Mouse (Mus musculus) forebrain, postnatal 0 days (tissue): Measurements from ENCODE around the gene Rabep2. TPM values are rescaled to one million over a fixed set of nuclear protein-coding genes. Genes with fewer than 3 reads are reported as not detected.

Experiments
- ATAC-seq: fragments of 200-750 bp; cut with Nextera tagmentation; 2 replicates; pipeline ENCODE4 v1.8.0; 2017; ENCODE audit warnings: mild to moderate bottlenecking, moderate library complexity
- DNase-seq: peaks from one replicate; pipeline ENCODE4 v3.0.0-alpha.2; 2015
- H3K27ac ChIP-seq: fragments of 300-500 bp; sonication (generic); 2 replicates; pipeline ENCODE4 v1.5.1; 2014; ENCODE audit warnings: low read depth, mild to moderate bottlenecking, antibody characterized with exemption, low read length, moderate library complexity, mixed read lengths
- H3K27me3 ChIP-seq: fragments of 300-500 bp; sonication (generic); 2 replicates; pipeline ENCODE4 v1.6.1; 2014; ENCODE audit warnings: mild to moderate bottlenecking, low read length, mixed read lengths; ENCODE audit not compliant: insufficient read depth
- H3K36me3 ChIP-seq: fragments of 300-500 bp; sonication (generic); 2 replicates; pipeline ENCODE4 v1.6.1; 2014; ENCODE audit warnings: mild to moderate bottlenecking, moderate library complexity; ENCODE audit not compliant: insufficient read depth
- H3K4me1 ChIP-seq: fragments of 300-500 bp; sonication (generic); 2 replicates; pipeline ENCODE4 v1.6.1; 2014; ENCODE audit warnings: antibody characterized with exemption; ENCODE audit not compliant: insufficient read depth
- H3K4me2 ChIP-seq: fragments of 300-500 bp; sonication (generic); 2 replicates; pipeline ENCODE4 v1.6.1; 2014; ENCODE audit warnings: low read depth, mild to moderate bottlenecking, moderate library complexity
- H3K4me3 ChIP-seq: fragments of 300-500 bp; sonication (generic); 2 replicates; pipeline ENCODE4 v1.5.1; 2014; ENCODE audit warnings: low read depth, low read length, mixed read lengths
- H3K9ac ChIP-seq: fragments of 300-500 bp; sonication (generic); 2 replicates; pipeline ENCODE4 v1.6.1; 2014; ENCODE audit warnings: mild to moderate bottlenecking
- H3K9me3 ChIP-seq: fragments of 300-500 bp; sonication (generic); 2 replicates; pipeline ENCODE4 v1.6.1; 2016; ENCODE audit warnings: low read length
- CTCF ChIP-seq: sonication (generic); IDR thresholded peaks from 2 replicates; pipeline ENCODE4 v1.5.1; 2016; ENCODE audit warnings: antibody characterized with exemption, control low read depth, low read depth
- WGBS: fragments of 180-500 bp; shearing (Covaris S2); extraction: QIAGEN DNeasy Blood & Tissue Kit; methylation state at CpG from one replicate; pipeline ENCODE4 v1.1.7; 2014; 5-methylcytosine and 5-hydroxymethylcytosine counted together
- polyA plus RNA-seq: library from polyadenylated mRNA; unstranded; fragments of >200 nt; fragmentation: Nextera tagmentation; extraction: Ambion mirVana; gene quantifications from 2 replicates; pipeline ENCODE4 v1.2.1, GENCODE M21; 2015
- total RNA-seq: library from RNA; depleted of rRNA; stranded (reverse); fragments of >200 nt; gene quantifications from 2 replicates; pipeline ENCODE4 v1.2.3, GENCODE M21; 2014

Gene Rabep2
- total and polyA plus RNA-seq, 2 experiments from 2014 or later = 19.3 to 26.1 TPM

- DNase-seq (no peak), ATAC-seq (no peak)
- Histone ChIP-seq H3K4me1 (no peaks in the 10 kb centered on the region), H3K36me3 (peaks cover 21% of the 10 kb centered on the region), H3K27ac (no peak overlapping the region), H3K4me2 (no peak overlapping the region), H3K9me3 (no peaks in the 10 kb centered on the region), H3K4me3 (no peak overlapping the region), H3K9ac (no peak overlapping the region), H3K27me3 (no peaks in the 10 kb centered on the region)
- no peak for TF ChIP-seq CTCF
- WGBS = 65% methylated on average over 4 of the region's 4 CpGs
These were observed 35.0 kb downstream of the Rabep2 start for GRCm38 (mm10) chr7:126463547-126463946.

DNA sequence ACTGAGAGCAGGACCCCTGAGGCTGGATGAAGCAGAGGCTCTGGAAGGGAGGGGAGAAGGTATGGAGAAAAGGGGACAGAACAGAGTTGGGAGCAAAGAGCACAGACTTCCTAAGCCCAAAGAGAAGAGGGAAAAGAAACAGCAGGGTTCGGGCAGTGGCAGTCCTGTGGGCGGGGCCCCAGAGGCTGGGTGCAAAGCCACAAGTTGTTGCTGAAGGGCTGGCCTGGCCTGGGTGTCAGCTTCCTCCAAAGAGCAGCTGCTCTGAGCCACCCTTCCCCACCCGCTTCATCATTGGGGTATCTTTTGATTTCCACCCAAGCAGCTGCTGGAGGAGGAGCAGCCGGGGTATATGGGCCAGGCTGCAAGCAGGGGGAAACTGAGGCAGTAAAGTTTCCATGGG is 35.6 kb downstream of the Rabep2 start:
- WGBS = 55% methylated on average over 4 of the region's 4 CpGs
- DNase-seq (no peak), ATAC-seq (no peak)
- no peak for TF ChIP-seq CTCF
- H3K4me1 ChIP-seq = no peaks in the 10 kb centered on the region
- H3K4me3 ChIP-seq = no peak overlapping the region
- H3K36me3 ChIP-seq = peaks cover 27% of the 10 kb centered on the region
- no peak overlapping the region for H3K9ac ChIP-seq
- no peaks in the 10 kb centered on the region for H3K9me3 ChIP-seq
- H3K4me2 ChIP-seq = no peak overlapping the region
- no peak overlapping the region for H3K27ac ChIP-seq
- no peaks in the 10 kb centered on the region for H3K27me3 ChIP-seq

DNA sequence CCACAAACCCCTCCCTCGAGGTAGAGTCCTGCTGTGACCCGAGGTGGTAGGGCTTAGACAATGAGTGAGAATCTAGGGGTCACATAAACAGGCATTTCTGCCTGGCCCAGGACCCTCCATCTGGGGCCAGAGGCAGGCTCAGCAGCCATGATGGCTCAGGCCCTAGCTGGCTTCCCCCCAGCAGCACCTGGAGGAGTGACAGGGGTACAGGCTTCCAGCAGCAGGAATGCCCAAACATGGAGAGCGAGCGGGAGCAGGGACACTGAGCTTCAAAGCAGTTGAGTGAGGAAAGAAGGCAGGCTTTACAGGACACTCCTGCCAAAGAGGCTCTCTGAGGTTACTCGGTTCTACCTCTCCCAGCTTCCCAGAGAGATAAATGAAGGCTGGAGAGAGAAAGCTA is 36.3 kb downstream of the Rabep2 start:
- DNase-seq (no peak), ATAC-seq (no peak)
- H3K36me3 ChIP-seq = peaks cover 34% of the 10 kb centered on the region
- WGBS = 40% methylated on average over 5 of the region's 5 CpGs
- H3K4me1 ChIP-seq = no peaks in the 10 kb centered on the region
- no peak overlapping the region for H3K9ac ChIP-seq
- H3K27me3 ChIP-seq = no peaks in the 10 kb centered on the region
- TF ChIP-seq CTCF = no peak
- no peaks in the 10 kb centered on the region for H3K9me3 ChIP-seq
- no peak overlapping the region for H3K4me2 ChIP-seq
- no peak overlapping the region for H3K27ac ChIP-seq
- no peak overlapping the region for H3K4me3 ChIP-seq

DNA sequence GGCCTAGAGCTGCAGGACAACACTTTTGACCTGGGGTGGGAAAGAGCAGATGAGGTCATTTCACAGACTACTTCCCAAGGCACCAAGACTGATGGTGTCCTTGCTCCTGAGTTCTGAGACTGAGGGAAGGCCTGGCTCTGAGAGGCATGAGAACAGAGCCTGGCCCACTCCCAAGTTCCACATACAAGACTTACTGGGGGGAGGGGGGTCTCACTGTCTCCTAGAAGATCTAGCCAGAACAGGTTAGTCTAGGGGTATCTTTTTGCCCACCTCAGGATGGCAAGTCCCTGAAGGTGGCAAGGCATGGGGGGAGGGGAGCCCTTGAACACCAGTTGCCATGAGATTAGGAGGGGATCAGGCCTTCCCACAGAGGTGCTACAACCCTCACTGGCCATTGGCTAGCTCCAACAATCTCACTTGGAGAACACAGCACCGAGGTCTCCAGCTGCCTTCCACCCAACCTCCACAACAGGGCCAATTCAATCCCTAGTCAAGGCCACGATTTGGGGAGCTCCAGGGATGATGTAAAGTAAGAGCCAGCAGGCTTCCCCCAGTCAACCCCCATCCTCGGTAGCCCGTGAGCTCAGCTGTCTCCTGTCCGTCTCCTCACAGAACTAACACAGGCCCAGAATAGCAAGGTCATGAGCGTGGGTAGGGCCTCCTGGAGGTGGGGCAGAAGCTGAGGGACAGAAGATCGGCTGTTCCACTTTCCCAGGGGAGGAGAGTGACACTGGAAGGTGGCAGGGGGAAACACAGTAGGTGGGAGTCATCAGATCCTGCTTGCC is 36.9 kb downstream of the Rabep2 start:
- 56% methylated on average over 7 of the region's 7 CpGs for WGBS

GRCm38 (mm10) chr7:126466116-126466515 is 37.6 kb downstream of the Rabep2 start:
- no peaks in the 10 kb centered on the region for H3K27me3 ChIP-seq
- no peak for ATAC-seq
- no peak overlapping the region for H3K4me2 ChIP-seq
- H3K27ac ChIP-seq = no peak overlapping the region
- WGBS = 73% methylated on average over 9 of the region's 9 CpGs
- no peak overlapping the region for H3K9ac ChIP-seq
- no peaks in the 10 kb centered on the region for H3K9me3 ChIP-seq
- no peak for TF ChIP-seq CTCF
- H3K4me1 ChIP-seq = no peaks in the 10 kb centered on the region
- DNase-seq = no peak
- H3K36me3 ChIP-seq = peaks cover 47% of the 10 kb centered on the region
- no peak overlapping the region for H3K4me3 ChIP-seq

More for the DNA sequence above, 36.9 kb downstream of the Rabep2 start:
- no peaks in the 10 kb centered on the region for H3K4me1 ChIP-seq
- peaks cover 40% of the 10 kb centered on the region for H3K36me3 ChIP-seq
- no peak overlapping the region for H3K27ac ChIP-seq
- H3K4me2 ChIP-seq = no peak overlapping the region
- ATAC-seq (no peak), DNase-seq (no peak)
- H3K9ac ChIP-seq = no peak overlapping the region
- no peak overlapping the region for H3K4me3 ChIP-seq
- H3K9me3 ChIP-seq = no peaks in the 10 kb centered on the region
- no peaks in the 10 kb centered on the region for H3K27me3 ChIP-seq
- TF ChIP-seq CTCF = no peak

GRCm38 (mm10) chr7:126466707-126467106 is 38.1 kb downstream of the Rabep2 start:
- H3K4me3 ChIP-seq = no peak overlapping the region
- 86% methylated on average over 5 of the region's 5 CpGs for WGBS
- ATAC-seq = no peak
- no peak overlapping the region for H3K27ac ChIP-seq
- H3K4me2 ChIP-seq = no peak overlapping the region
- H3K9ac ChIP-seq = no peak overlapping the region
- H3K36me3 ChIP-seq = peaks cover 53% of the 10 kb centered on the region
- no peaks in the 10 kb centered on the region for H3K9me3 ChIP-seq
- no peaks in the 10 kb centered on the region for H3K4me1 ChIP-seq
- H3K27me3 ChIP-seq = no peaks in the 10 kb centered on the region
- TF ChIP-seq CTCF = no peak
- DNase-seq = no peak

DNA sequence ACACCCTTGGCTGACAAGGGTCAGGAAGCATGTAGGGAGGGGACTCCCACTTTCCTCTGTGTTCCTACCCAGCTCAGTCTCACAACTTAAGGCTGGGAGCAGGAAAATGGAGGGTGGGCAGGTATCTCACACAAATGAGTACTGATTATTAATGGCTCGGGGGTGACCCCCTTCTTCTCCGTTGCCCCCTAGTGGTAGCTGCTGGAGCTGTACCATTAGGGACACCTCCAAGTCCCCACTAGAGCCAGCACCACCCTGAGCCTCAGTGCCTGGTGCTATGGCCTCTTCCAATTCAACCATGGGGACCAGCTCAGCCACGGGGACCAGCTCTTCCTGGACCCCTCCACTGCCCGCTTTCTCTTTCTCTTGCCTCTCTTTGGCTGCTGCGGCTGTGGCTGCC is 38.7 kb downstream of the Rabep2 start:
- WGBS = 68% methylated on average over 5 of the region's 5 CpGs
- Histone ChIP-seq H3K27me3 (no peaks in the 10 kb centered on the region), H3K4me2 (no peak overlapping the region), H3K27ac (no peak overlapping the region), H3K9me3 (no peaks in the 10 kb centered on the region), H3K4me3 (no peak overlapping the region), H3K36me3 (peaks cover 58% of the 10 kb centered on the region), H3K4me1 (no peaks in the 10 kb centered on the region), H3K9ac (no peak overlapping the region)
- DNase-seq = no peak
- peak; percentile 59 for TF ChIP-seq CTCF
- no peak for ATAC-seq
